Mouse (Mus musculus) liver, postnatal 0 days (tissue): ENCODE results near the gene Zfp316.

Experiments
- CTCF ChIP-seq: sonication (generic); IDR thresholded peaks from 2 replicates; pipeline ENCODE4 v1.5.1; 2016; ENCODE audit warnings: antibody characterized with exemption, low read depth
- EP300 ChIP-seq: IDR thresholded peaks from 2 replicates; pipeline ENCODE4 v1.6.1; 2016; ENCODE audit warnings: antibody characterized with exemption, low read depth, mild to moderate bottlenecking

- TF ChIP-seq CTCF (no peak), EP300 (no peak)
These were observed 2.3 kb upstream of the Zfp316 start for GRCm38 (mm10) chr5:143272108-143272507.
